Mouse (Mus musculus) layer of hippocampus, postnatal 10 days (tissue): ENCODE data around the gene Acox2. TPM values are rescaled to one million over a fixed set of nuclear protein-coding genes. Genes with fewer than 3 reads are reported as not detected.

Experiments
- DNase-seq, 2 experiments: peaks; one replicate each; pipeline ENCODE4 v3.0.0; 2021; ENCODE audit warnings: low spot score in 2 of 2
- total RNA-seq, 2 experiments: library from RNA; stranded (reverse); gene quantifications; 2 replicates each; pipeline ENCODE4 v1.2.3; 2021

The Acox2 gene
- total RNA-seq, 2 experiments from 2014 or later, result 0.49 to 0.50 TPM

DNA sequence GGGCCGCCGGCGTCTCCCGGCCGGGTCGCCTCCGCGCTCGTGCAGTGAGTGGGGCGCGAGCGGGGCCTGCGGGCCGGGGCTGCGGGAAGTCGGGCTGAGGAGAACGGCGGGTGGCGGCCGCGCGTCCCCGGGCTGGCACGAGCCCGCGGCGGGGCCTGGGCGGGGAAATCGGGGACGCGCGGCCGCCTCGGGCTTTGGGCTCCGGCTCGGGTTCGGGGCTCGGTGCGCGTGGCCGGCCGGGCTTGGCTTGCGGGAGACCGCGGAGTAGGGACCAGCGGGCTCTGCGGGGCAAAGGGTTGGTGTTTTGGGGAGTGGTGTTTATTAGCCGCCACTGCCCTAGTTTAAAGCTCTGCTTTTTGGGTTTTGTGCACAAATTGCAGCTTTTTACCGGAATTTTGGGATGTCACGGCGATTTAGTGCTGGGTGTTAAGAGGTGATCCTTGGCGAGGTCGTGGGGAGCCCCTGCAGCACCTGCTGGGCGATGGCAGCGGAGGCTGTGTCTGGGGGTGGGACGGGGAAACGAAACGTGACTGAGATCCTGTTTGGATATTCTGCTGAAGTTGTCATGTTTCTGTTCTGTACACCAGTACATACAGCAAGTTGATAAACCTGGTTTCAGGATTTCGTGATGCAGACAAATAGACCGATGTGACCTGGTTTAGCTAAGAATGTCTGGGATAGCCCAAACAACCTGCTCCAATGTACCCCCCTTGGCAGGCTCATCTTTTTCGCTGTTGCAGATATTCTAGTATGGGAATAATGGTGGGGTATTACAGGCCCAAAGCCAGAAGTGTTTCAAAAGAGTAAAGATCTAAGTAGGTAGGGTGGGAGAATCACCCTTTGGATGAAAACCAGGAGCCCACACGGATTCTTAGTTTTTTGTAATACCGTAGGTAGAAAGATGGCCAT lies 44.6 kb downstream of the Acox2 start:
- peak; percentile 76 to 85 for DNase-seq

GRCm38 (mm10) chr14:8213803-8214224 lies 45.3 kb downstream of the Acox2 start, which contains the start of gene Kctd6:
Gene Kctd6, plus strand, starts transcription at chr14:8214140.
- peak; percentile 97 to 98 for DNase-seq

DNA sequence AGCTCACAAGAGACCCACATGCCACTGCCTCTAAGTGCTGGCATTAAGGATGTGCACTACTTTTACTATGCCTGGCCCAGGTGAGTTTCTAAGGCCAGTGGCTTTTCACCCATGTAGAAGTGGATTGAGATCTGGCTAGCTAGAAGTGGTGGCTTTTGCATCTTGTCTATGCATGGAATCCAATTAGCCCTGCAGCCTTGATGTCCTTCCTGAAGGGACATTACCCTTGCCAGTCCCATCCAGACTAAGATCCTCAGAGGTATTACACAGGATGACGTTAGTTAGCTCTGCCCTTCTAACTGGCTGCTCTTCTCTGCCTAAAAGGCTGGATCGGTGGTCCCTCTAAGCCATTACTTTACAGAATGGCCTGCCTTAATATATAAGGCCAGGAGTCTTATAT lies 46.2 kb downstream of the Acox2 start:
- no peak for DNase-seq

- no peak for DNase-seq
Observed at GRCm38 (mm10) chr14:8209896-8210295, 49.3 kb downstream of the Acox2 start.

DNA sequence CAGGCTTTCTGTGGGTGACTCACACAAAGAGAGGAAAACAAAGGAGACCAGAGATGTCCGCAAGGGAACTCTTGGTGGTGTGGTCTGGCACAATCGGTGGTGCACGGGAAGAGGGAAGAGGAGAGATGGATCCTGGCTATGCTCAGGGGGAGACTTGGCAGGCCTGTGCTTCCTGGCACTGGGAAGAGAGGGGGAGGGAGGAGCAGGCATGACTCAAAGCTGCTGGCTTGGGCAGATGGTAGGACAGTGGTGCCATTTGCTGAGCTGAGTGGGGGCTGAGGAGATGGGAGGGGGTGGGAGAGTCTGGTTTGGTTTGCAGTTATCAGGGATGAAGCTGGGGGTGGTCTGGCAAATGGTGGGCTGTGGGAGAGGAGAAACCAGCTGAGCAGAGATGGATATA lies 50.3 kb downstream of the Acox2 start:
- peak; percentile 76 to 79 for DNase-seq

GRCm38 (mm10) chr14:8207543-8207942 lies 51.6 kb downstream of the Acox2 start:
- no peak for DNase-seq

DNA sequence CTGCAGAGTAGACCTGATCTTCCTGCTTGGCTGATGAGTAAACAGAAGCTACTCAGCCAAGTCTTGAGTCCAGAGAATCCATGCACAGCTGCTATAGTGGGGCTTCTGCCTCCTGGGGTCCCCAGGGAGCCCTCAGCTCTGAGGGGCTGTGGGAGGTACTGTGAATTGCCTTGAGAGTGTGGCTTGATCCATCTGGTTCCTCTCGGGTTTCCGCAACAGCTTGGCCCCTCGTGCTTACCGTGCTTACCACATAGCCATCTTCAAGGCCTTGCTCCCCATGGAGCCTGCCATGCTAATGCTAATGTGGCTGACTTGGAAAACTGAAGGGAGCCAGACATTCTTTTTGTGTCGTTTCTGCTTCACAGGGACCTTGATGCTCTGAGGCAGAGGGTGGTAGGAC lies 52.0 kb downstream of the Acox2 start:
- no peak for DNase-seq

GRCm38 (mm10) chr14:8206179-8206910 lies 52.8 kb downstream of the Acox2 start:
- no peak for DNase-seq

GRCm38 (mm10) chr14:8201715-8202114 lies 57.4 kb downstream of the Acox2 start:
- no peak for DNase-seq

- no peak for DNase-seq
Observed at GRCm38 (mm10) chr14:8200769-8201168, 58.4 kb downstream of the Acox2 start.

GRCm38 (mm10) chr14:8192727-8193126 lies 66.4 kb downstream of the Acox2 start:
- DNase-seq, result no peak

- no peak for DNase-seq
Observed at GRCm38 (mm10) chr14:8191331-8191965, 67.7 kb downstream of the Acox2 start.

- no peak for DNase-seq
Observed at GRCm38 (mm10) chr14:8190556-8190955, 68.6 kb downstream of the Acox2 start.

GRCm38 (mm10) chr14:8186278-8187045 lies 72.7 kb downstream of the Acox2 start:
- DNase-seq, result peak in 1 of 2 experiments; percentile 47

- no peak for DNase-seq
Observed at GRCm38 (mm10) chr14:8183330-8183729, 75.8 kb downstream of the Acox2 start.

GRCm38 (mm10) chr14:8180371-8181035 lies 78.7 kb downstream of the Acox2 start:
- no peak for DNase-seq

- DNase-seq, result no peak
Observed at GRCm38 (mm10) chr14:8176251-8176650, 82.9 kb downstream of the Acox2 start.
